Mouse (Mus musculus) cerebellum, postnatal 14 days (tissue): ENCODE results near the gene Tmem87b.

ENCODE experiments used
- DNase-seq, 2 experiments: peaks; one replicate each; pipeline ENCODE4 v3.0.0; 2021; ENCODE audit warnings: mixed read lengths in 2 of 2

Tmem87b gene

DNA sequence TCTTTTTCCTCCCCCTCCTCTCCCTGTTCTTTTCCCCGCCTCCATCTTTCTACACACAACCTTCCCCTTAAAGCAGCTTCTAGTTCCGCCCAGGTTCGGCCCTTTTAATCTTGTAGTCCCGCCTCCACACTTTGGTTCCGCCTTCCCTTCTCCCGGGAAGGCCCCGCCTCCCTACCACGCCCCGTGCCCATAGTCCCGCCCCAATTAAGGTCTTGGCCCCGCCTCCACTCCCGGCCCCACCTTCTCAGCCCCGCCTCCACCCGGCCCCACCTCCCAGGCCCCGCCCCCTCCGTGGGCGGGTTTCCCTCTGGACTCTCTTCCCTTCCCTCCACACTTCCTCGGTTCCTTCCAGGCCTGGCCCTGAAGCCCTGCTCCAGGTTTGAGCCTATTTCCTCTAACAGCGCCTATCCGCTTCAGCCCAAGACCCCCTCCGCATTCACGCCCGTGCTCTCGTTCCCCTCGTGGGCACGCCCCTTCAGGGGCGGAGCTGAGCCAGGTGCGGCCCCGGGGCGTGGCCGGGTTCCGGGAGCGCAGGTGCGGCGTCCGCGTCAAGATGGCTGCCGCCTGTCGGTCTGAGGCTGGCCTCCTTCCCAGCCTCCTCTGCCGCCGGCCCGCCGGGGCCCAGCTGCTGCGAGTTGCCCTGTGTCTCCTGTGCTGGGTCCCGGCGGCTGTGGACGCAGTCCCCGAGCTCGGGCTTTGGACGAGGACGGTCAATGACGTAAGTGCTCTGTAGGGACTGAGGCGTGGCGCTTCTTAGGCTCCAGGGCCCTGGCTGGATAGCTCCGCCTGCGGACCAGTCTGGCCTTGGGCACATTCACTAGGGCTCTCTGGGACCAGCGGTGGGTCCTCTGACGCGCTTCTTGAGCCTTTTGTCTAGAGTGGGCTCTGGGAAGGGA lies at the start of gene Tmem87b:
Gene Tmem87b, plus strand, starts transcription at position 333 of the 896 bp plus-strand sequence.
- peak; percentile 99 for DNase-seq

DNA sequence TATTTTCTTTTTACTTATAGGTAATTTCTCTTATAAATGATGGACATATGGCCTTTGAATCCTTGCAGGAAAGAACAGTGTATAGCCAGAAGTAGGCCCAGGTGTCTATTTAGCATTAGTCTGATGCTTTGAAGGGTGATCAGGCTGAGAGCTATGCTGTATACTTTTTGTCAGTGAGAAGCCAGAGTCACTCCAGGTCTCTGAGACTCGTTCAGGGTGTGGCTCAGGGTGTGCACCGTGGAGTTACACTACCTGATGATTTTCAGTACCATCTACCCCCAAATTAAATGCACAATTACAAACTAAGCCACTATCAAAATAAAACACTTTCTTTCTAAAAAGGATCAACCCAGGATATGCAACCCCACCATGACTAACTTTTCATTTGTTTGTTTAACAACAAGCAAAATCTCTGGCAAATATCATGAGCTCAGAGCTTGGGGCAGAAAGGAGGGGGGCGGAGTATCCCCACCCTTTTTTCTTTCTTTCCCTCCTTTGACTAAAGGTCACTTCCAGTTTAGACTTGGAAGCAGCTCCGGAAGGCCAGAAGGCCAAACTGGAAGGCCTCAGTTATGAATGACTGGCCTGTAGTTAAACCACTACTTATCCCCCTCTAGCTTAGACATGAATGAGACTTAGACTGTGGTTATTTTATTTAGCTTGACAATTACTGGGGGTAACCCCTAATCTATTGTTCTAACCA lies 49.2 kb upstream of the Tmem87b start:
- DNase-seq = no peak

DNA sequence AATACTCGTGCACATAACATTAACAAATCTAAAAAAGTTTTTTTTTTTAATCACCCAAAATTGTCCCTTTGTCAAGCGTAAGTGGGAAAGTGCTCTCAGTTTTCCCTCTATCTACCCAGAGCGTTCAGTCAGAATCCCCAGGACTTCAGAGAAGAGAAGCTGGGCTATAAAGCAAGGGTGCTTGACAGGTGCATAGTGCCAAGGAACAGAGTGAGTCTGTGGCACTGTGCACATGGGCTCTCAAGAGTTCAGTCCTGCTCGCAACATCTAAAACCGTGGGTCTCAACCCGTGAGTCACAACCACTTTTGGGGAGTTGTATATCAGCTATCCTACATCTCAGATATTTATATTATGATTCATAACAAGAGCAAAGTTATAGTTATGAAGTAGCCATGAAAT lies 47.4 kb upstream of the Tmem87b start:
- DNase-seq = no peak

DNA sequence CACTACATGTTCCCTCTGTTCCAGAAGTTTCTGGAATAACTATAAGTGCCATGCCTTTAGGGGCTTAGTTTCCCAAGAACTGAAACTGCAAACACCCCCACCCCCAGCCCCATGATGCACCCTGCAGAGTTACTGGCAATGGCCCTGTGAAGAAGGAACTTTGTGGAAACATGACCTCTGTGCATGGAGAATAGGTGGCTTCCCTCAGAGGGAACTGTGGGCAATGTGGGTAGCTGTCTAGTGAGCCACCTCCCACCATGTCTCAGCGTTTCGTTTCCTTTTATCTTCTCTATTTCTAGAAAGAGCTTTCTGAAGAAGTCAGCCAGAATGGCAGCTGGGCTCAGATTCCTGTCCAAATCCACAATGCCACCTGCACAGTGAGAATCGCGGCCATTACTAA lies 46.9 kb upstream of the Tmem87b start:
- DNase-seq = peak in 1 of 2 experiments; percentile 9

DNA sequence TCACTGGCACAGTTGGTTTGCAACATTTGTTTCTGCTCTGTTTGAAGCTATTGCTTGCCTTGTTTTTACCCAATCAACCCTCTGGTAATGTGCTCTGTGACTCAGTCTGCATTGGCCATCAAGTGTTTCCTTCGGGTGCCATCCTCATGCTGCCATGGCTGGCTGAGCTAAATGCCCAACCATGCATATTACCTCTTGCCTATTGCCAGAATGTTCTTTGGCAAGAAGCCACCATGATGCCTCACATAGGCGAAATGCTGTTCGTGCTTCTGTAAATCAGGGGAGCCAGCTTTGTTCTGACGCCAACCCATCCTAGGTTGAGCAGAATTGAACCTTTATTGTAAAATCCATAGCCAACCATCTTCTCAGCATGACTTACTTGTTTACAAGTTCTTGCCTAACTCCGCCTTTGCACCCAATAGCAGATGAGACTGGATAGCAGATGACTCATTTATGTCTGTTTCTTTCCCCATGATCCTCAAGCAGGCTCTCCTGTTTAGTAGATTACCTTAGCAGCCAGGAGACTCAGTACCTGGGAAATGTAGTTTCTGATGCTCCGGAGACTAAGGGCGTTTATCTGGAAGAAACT lies 46.1 kb upstream of the Tmem87b start:
- peak; percentile 70 to 74 for DNase-seq

DNA sequence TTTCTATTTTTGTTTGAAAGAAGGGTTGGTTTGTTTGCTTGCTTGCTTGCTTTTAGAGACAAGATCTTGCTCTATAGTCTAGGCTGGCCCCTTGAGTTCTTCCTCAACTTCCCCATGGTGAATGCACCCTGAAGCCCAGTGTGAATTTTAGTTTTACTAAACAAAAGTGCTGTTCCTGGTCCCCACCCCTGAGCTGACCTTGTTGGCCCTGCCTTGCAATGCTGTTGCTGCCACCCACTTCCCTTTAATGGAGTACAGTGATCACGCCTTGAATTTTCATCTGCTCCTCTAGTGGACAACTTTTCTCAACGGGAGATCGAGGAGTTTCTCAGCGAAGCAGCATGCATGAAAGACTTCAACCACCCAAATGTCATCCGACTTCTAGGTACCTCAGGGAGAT lies 35.7 kb upstream of the Tmem87b start:
- no peak for DNase-seq

DNA sequence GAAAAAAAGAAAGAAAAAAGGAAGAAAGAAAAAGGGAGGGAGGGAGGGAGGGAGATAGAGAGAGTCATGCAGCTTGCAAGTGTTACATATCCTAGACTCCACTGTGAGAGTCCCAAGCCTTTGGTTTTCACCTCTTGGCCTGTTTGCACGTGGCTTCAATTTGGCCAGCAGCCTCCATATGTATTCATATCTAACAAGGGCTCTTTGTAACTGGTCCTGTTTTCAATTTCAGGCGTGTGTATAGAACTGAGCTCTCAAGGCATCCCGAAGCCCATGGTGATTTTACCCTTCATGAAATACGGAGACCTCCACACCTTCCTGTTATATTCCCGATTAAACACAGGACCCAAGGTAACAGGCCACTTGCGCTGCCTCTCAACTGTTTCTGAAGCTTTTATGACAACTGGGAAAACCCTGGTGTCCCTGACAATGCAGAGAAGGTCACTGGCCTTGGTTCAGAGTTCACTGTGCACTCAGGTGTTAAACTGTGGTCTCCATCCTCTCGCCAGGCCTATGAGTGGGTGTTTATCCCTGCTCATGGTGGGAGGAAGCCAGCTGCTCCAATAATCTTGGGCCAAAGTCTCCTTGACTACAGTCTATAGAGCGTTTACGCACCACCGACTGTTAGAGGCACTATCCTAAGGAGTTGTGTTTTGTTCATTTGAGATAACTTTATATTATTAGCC lies 34.1 kb upstream of the Tmem87b start:
- no peak for DNase-seq

DNA sequence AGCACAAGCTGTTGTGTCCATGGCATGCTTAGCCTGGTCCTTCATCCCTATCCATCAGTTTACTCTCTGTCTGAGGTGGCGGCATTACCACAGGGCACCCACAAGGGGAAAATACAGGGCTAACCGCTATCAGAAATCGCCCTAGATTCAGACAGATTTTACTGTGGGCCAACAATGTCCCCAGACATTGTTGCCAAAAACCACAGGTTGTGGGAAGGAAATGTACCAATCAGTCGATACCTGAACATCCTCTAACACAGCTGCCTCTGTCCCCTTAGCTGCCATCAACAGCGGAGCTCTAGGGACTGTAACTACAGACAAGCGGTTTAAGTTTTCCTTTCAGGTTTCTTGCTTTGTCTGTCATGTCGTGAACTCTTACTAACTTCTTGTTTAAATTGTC lies 33.1 kb upstream of the Tmem87b start:
- no peak for DNase-seq

DNA sequence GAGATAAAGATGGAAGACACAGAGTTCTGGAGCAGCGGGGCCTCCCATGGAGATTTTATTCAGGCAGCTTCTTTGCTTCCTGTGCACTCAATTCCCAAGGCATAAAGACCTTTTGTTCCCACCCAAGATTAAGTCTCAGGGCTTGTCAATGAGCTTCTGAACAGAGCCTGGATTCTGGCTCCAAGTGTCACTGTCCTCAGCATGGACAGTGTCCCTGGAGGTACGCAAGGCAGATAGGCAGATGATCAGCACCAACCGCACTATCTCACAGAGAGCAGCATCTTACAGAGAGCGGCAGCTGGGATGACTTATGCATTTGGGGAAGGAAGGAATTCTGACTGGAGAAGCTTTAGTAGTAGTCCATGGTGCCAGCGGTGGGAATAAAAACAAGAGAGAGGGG lies 31.6 kb upstream of the Tmem87b start:
- no peak for DNase-seq

DNA sequence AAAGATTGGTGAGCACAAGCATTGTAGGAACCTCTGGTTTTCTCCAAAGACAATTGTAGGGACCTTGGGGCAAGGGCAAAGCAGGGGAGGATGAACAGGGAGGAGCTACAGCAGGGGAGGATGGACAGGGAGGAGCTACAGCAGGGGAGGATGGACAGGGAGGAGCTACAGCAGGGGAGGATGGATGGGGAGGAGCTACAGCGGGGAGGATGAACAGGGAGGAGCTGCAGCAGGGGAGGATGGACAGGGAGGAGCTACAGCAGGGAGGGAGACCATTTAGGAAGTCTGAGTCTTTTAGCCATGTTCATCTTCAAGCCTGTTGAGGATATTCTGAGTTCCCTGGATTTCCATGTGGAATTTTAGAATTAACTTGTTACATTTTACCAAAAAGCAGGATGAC lies 31.1 kb upstream of the Tmem87b start:
- no peak for DNase-seq

DNA sequence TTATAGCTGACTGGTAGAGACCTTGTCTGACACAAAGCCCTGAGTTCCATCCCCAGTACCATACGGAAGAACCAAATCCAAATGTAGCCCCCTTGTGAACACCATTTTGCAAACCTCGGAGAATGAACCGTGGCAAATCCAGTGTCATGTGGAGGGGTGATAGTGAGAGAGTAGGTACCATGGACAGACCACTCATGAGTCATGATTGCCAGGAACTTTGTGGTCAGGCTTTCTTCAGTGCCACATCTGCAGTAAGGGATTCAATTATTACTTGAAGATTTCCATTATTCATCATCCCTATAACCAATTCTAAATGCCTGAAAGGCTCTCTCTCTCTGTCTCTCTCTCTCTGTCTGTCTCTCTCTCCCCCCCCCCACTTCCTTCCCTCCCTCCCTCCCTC lies 30.1 kb upstream of the Tmem87b start:
- DNase-seq = no peak

DNA sequence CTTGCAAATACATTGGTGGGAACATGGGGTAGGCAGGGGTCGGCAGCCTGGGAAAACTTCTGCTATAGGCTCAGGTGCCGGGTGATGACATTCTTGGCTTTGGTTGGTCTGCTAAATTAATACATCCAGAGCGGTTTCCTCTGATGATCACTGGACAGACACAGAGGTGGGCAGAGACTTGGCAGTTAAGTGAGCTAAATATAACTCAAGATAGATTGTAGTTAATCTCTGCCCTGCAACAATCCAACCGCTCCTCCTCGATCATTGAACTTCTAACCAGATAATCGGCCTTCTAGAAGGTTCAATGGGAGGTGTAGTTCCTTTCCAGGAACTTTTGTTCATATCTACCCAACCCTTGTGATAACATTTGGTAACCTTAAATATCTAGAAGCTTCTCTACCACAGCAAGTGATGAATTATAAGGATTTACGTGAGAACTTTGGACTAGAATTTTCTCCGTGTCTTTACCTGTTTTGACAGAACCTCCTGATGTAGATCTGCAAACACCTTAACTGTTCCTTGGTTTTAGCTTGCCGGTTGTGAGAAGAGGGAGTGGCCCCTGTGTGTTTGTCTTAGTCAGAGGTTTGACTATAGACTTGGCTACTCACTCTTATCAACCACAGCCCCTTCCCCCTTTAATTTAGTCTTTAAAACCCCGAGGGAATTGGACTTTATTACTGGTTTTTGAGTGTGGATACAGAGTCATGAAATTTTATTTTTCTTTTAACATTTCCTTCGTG lies 26.9 kb upstream of the Tmem87b start:
- no peak for DNase-seq

DNA sequence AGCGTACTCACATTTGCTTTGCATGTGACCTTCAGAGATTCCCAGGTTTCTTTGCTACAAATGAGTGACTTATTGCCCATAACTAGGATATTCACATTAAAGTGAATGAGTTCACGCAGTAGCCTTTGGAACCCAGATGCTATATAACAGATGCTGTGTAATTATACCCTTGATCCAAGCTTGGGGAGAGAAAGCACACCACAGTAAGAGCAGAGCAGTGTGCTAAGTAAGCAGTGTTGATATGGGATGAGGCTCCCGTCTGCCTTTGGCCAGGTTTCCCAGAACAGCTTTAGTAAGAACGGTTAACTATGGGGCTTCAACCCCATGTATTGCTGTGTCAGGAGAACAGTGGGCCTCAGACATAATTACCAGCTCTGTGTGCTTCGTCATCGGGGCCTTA lies 24.0 kb upstream of the Tmem87b start:
- DNase-seq = no peak

DNA sequence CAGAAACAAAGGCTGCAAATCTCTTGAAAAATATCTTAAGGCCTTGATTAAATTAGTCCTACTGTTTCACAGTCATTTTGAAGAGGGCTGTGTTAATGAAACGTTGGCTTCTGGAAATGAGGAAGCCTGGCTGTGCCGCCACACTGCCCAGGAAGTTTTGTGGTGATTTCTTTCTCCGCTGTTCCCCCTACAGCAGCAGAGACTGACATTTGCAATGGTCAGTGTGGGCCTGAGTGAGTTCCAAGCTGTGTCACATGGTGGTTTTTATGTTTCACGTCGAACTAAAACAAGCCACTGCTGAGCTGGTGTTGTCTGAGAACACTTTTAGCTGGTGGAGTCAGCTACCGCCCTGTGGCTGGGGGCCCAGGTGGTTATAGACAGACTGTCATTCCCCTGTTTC lies 21.5 kb upstream of the Tmem87b start:
- no peak for DNase-seq

DNA sequence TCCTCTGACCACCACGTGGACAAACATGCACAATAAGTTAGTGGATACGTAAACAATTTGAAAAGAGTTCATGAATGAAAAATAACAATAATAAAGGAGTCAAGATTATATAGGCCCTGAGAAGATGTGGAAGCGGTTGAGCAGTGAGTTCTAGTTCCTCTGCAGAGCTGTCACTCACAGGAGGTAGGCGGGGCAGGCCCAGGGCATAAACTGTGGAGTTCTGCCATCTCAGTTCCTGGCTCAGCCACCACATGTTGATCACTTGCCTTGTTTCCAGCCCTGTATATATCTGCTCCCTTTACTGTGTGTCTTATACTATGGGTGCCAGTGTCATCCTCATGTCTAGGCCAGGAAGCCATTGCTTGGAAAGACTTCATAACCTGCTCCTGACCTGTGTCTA lies 14.5 kb upstream of the Tmem87b start:
- DNase-seq = no peak

DNA sequence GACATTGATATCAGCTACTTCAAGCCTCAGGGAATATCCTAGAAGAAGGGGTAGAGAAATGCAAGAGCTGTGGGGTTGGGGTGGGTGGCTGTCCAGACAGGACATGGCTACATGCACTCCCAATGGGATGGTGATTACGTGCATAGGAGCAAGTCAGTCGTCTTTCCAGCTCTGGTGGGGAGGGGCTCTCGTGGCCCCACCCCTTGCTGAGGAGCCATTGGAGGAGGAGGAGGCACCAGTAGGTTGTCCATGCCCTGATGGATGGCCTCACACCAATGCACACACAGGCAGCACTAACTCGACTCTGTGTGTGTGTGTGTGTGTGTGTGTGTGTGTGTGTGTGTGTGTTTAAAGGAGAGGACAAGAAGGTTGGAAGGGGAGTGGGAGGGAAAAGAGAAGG lies 12.6 kb upstream of the Tmem87b start:
- no peak for DNase-seq

DNA sequence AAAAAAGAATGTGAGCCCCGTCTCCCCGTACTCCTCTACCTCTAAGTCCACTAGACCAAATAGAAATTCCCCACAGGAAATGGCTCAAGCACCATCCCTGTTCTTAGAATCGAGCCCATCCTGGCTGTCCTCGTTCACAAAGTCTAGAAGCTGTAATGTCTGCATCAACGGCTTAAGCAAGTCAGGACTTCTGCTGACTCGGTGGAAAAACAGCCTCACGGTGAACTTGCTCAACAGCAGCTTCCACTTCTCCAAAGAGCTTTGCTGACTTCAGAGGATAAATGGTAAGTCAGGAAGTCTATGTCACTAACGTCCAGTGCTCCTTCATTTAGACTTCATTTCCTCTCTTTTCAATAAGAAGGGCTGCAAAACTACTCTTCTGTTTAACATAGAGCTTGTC lies 11.4 kb upstream of the Tmem87b start:
- no peak for DNase-seq

DNA sequence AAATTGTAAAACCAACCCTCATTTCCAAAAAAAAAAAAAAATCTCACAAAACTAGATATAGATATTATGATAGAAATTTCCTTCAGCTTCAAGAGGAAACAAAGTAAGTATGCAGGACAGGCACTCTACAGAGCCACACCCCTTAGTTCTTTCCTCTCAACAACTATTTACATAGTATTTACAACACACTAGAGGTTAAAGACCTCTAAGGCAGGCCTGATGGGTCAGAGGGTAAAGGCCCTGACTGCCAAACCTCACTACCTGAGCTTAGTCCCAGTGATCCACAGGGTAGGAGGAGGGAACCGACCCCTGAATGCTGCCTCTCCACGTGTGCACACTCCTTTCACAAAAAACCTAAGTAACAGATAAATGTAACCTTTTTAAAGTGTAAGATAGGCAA lies 5.2 kb upstream of the Tmem87b start:
- DNase-seq = no peak

DNA sequence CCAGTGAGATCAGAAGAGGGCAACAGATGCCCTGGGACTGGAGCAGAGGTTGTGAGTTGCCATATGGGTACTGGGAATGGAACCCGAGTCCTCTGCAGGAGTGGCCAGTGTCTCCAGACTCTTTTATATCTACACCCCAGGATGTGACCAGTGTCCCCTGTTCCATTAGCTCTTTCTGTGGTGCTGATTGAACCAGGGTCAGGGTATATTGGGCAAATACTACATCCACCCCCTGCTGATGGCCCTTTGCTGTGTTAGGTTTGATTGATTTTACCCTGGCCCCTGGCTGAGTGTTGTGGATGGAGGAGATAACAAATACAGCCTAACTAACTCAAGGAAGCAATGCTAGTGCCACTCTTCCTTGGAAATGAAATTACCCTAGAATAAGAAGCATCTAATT lies 1.6 kb upstream of the Tmem87b start:
- peak; percentile 11 to 22 for DNase-seq

DNA sequence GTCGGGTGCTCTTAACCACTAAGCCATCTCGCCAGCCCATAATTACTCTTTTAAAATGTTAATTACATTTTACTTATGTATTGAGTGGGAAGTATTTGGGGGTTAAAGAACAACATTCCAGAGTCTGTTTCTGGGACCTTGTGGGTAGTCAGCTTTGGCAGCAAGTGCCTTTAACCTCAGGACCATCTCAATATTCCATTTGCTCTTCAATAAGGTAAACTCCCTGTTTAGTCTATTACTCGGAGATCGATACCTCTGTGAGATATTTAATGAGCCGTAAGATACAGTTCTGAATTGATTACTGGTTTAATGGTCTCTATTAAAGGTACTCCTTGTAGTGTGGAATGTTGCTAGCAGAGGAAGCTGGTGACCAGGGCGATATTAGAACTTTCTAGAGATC lies 1.0 kb upstream of the Tmem87b start:
- no peak for DNase-seq

DNA sequence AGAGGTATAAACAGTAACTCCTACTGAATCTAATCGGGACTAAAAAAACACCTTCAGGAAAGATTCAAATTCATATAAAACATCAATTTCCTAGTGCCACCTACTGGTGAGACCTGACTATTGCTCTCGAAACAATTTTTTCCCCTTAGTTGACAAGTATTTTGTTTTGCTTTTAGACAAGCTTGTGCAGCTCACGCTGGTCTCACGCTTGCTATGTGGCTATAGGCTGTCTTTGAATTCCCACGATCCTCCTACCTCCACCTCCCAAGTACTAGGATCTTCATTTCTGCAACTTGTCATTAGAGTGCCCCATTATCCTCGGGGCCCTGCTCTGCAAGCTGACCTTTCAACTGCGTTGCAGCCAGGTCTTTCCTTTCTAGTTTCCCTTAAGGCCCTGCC lies 532 bp upstream of the Tmem87b start:
- DNase-seq = peak; percentile 71 to 73

DNA sequence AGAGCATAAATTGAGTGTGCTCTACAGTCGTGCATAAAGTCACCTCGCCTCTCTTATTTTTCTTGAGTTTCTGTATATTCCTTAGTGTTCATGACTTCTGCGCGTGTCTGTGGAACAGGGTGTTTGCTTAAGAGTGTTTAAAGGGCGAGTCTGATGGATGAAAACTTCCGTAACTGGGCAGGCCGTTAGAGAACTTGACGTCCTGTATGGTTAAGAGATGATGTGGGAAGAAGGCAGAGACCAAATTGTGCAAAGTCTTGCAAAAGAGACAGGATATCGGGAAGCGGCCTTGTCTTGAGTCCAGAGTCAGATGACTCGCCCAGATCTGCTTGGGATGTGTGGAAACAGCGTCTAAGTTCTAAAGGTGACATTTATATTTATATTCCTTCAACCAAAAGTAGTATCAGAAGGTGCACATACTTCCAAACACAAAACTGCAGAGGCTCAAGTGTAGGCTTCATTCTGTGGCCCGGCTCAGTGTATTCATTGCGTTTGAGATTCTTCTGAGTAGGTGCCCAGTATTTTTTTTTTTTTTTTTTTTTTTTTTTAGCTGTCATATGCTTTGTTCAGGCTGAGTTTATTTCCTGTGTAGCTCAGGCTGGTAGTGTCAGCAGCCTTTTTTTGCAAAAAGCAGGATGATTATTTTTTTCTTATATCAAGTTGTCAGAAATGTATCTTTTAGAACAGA lies 1.2 kb downstream of the Tmem87b start:
- peak in 1 of 2 experiments; percentile 7 for DNase-seq
